Mouse (Mus musculus): ENCODE data around the gene Spata17.

Spata17 gene

GRCm38 (mm10) chr1:187215181-187216116 lies at the start of gene Spata17, which contains the start of gene Gpatch2:
Gene Spata17 (minus strand): TSS chr1:187215465.
Gene Gpatch2 (plus strand): TSS chr1:187215508.
- peak; percentile 87 to 89 for DNase-seq

GRCm38 (mm10) chr1:187258756-187259155 lies 43.5 kb upstream of the Spata17 start:
- no peak for DNase-seq

- DNase-seq, result no peak
Measured at GRCm38 (mm10) chr1:187250741-187251262, 35.5 kb upstream of the Spata17 start.

- no peak for DNase-seq
Measured at GRCm38 (mm10) chr1:187244734-187245133, 29.5 kb upstream of the Spata17 start.

GRCm38 (mm10) chr1:187241329-187241728 lies 26.1 kb upstream of the Spata17 start:
- DNase-seq, result no peak

- DNase-seq, result no peak
Measured at GRCm38 (mm10) chr1:187240304-187240703, 25.0 kb upstream of the Spata17 start.

- no peak for DNase-seq
Measured at GRCm38 (mm10) chr1:187238061-187238460, 22.8 kb upstream of the Spata17 start.

- no peak for DNase-seq
Measured at GRCm38 (mm10) chr1:187236296-187236695, 21.0 kb upstream of the Spata17 start.

- DNase-seq, result no peak
Measured at GRCm38 (mm10) chr1:187235161-187235560, 19.9 kb upstream of the Spata17 start.

GRCm38 (mm10) chr1:187232996-187233615 lies 17.8 kb upstream of the Spata17 start:
- peak; percentile 77 to 81 for DNase-seq

- DNase-seq, result peak; percentile 33 to 54
Measured at GRCm38 (mm10) chr1:187232196-187232955, 17.1 kb upstream of the Spata17 start.

GRCm38 (mm10) chr1:187230255-187230654 lies 15.0 kb upstream of the Spata17 start:
- no peak for DNase-seq

GRCm38 (mm10) chr1:187228414-187229146 lies 13.3 kb upstream of the Spata17 start:
- no peak for DNase-seq

GRCm38 (mm10) chr1:187226328-187227025 lies 11.2 kb upstream of the Spata17 start:
- no peak for DNase-seq

- no peak for DNase-seq
Measured at GRCm38 (mm10) chr1:187220756-187221155, 5.5 kb upstream of the Spata17 start.

- no peak for DNase-seq
Measured at GRCm38 (mm10) chr1:187216620-187217410, 1.6 kb upstream of the Spata17 start.

- DNase-seq, result no peak
Measured at GRCm38 (mm10) chr1:187210736-187211135, 4.5 kb downstream of the Spata17 start.

GRCm38 (mm10) chr1:187209496-187209895 lies 5.8 kb downstream of the Spata17 start:
- DNase-seq, result no peak

- no peak for DNase-seq
Measured at GRCm38 (mm10) chr1:187205506-187205905, 9.8 kb downstream of the Spata17 start.

GRCm38 (mm10) chr1:187178546-187178945 lies 36.7 kb downstream of the Spata17 start:
- no peak for DNase-seq

- DNase-seq, result no peak
Measured at GRCm38 (mm10) chr1:187175991-187176390, 39.3 kb downstream of the Spata17 start.
